Mouse (Mus musculus) kidney, adult 18-20 months (tissue): ENCODE data around the gene Hspb9.

Experiments
- DNase-seq: peaks from one replicate; pipeline ENCODE4 v3.0.0; 2021

The Hspb9 gene

GRCm38 (mm10) chr11:100762831-100763230 lies 49.2 kb downstream of the Hspb9 start, which contains the start of gene Hcrt:
Gene Hcrt (minus strand): TSS chr11:100762931.
- DNase-seq: no peak
